Mouse (Mus musculus) lung, embryonic 14.5 days (tissue): ENCODE measurements around the gene Npm3. TPM values are rescaled to one million over a fixed set of nuclear protein-coding genes. Genes with fewer than 3 reads are reported as not detected.

ENCODE experiments used
- ATAC-seq: fragments of 200-750 bp; cut with Nextera tagmentation; 2 replicates; pipeline ENCODE4 v1.8.0; 2017; ENCODE audit warnings: mild to moderate bottlenecking, moderate TSS enrichment, moderate library complexity; ENCODE audit not compliant: insufficient read depth
- DNase-seq: peaks from one replicate; pipeline ENCODE4 v3.0.0-alpha.2; 2015
- H3K27ac ChIP-seq: fragments of 300-500 bp; sonication (generic); 2 replicates; pipeline ENCODE4 v1.5.1; 2014; ENCODE audit warnings: low read depth, mild to moderate bottlenecking, moderate library complexity
- H3K27me3 ChIP-seq: fragments of 300-500 bp; sonication (generic); 2 replicates; pipeline ENCODE4 v1.6.1; 2014; ENCODE audit warnings: low read length, control low read depth; ENCODE audit not compliant: insufficient read depth
- H3K36me3 ChIP-seq: fragments of 300-500 bp; sonication (generic); 2 replicates; pipeline ENCODE4 v1.6.1; 2014; ENCODE audit warnings: control low read depth; ENCODE audit not compliant: insufficient read depth
- H3K4me1 ChIP-seq: fragments of 300-500 bp; sonication (generic); 2 replicates; pipeline ENCODE4 v1.6.1; 2014; ENCODE audit warnings: antibody characterized with exemption, control low read depth; ENCODE audit not compliant: insufficient read depth
- H3K4me2 ChIP-seq: fragments of 300-500 bp; sonication (generic); 2 replicates; pipeline ENCODE4 v1.6.1; 2014; ENCODE audit warnings: mild to moderate bottlenecking
- H3K4me3 ChIP-seq: fragments of 300-500 bp; sonication (generic); 2 replicates; pipeline ENCODE4 v1.5.1; 2014; ENCODE audit warnings: low read depth, low read length
- H3K9ac ChIP-seq: fragments of 300-500 bp; sonication (generic); 2 replicates; pipeline ENCODE4 v1.6.1; 2014
- H3K9me3 ChIP-seq: fragments of 300-500 bp; sonication (generic); 2 replicates; pipeline ENCODE4 v1.6.1; 2016; ENCODE audit warnings: low read depth, low read length, control low read depth
- CTCF ChIP-seq: IDR thresholded peaks from 2 replicates; pipeline ENCODE4 v1.5.1; 2016; ENCODE audit warnings: antibody characterized with exemption, low read depth
- WGBS: fragments of 180-500 bp; shearing (Covaris S2); extraction: QIAGEN DNeasy Blood & Tissue Kit; methylation state at CpG from one replicate; pipeline ENCODE4 v1.1.7; 2014; 5-methylcytosine and 5-hydroxymethylcytosine counted together
- polyA plus RNA-seq: library from polyadenylated mRNA; unstranded; fragments of >200 nt; fragmentation: Nextera tagmentation; extraction: Ambion mirVana; gene quantifications from 2 replicates; pipeline ENCODE4 v1.2.1, GENCODE M21; 2014

Gene Npm3
- polyA plus RNA-seq, 1 experiment from 2014 or later = 20.0 TPM

- H3K4me1 ChIP-seq = peaks cover 6% of the 10 kb centered on the region; the same call in 1 of the 2 replicates
- no peaks in the 10 kb centered on the region for H3K36me3 ChIP-seq
- DNase-seq = no peak
- H3K9me3 ChIP-seq = no peaks in the 10 kb centered on the region
- peaks cover 91% of the 10 kb centered on the region for H3K27me3 ChIP-seq
- H3K9ac ChIP-seq = no peak overlapping the region
- no peak for ATAC-seq
- H3K4me3 ChIP-seq = no peak overlapping the region
- no peak for TF ChIP-seq CTCF
- no peak overlapping the region for H3K27ac ChIP-seq
- H3K4me2 ChIP-seq = no peak overlapping the region
- WGBS = 41% methylated on average over 1 of the region's 1 CpGs
Measured at GRCm38 (mm10) chr19:45736241-45736640, 13.2 kb downstream of the Npm3 start.

GRCm38 (mm10) chr19:45734762-45735161 lies 14.6 kb downstream of the Npm3 start:
- 35% methylated on average over 7 of the region's 7 CpGs for WGBS
- ATAC-seq (no peak), DNase-seq (no peak)
- Histone ChIP-seq H3K9me3 (no peaks in the 10 kb centered on the region), H3K27ac (no peak overlapping the region), H3K4me1 (peaks cover 6% of the 10 kb centered on the region; the same call in 1 of the 2 replicates), H3K4me3 (no peak overlapping the region), H3K36me3 (no peaks in the 10 kb centered on the region), H3K27me3 (peaks cover 77% of the 10 kb centered on the region), H3K9ac (no peak overlapping the region), H3K4me2 (no peak overlapping the region)
- TF ChIP-seq CTCF = no peak

- no peak overlapping the region for H3K27ac ChIP-seq
- 64% methylated on average over 5 of the region's 5 CpGs for WGBS
Measured at GRCm38 (mm10) chr19:45734191-45734590, 15.2 kb downstream of the Npm3 start.

GRCm38 (mm10) chr19:45733564-45733963 lies 15.8 kb downstream of the Npm3 start:
- no peak for TF ChIP-seq CTCF
- no peaks in the 10 kb centered on the region for H3K9me3 ChIP-seq
- 12% methylated on average over 10 of the region's 10 CpGs for WGBS
- H3K4me2 ChIP-seq = no peak overlapping the region
- no peak overlapping the region for H3K9ac ChIP-seq
- H3K27me3 ChIP-seq = peaks cover 65% of the 10 kb centered on the region
- ATAC-seq (no peak), DNase-seq (no peak)
- H3K36me3 ChIP-seq = no peaks in the 10 kb centered on the region
- peaks cover 6% of the 10 kb centered on the region; the same call in 1 of the 2 replicates for H3K4me1 ChIP-seq
- no peak overlapping the region for H3K4me3 ChIP-seq
- no peak overlapping the region for H3K27ac ChIP-seq

More at GRCm38 (mm10) chr19:45734191-45734590, 15.2 kb downstream of the Npm3 start:
- no peak overlapping the region for H3K9ac ChIP-seq
- no peaks in the 10 kb centered on the region for H3K9me3 ChIP-seq
- no peak for TF ChIP-seq CTCF
- peaks cover 71% of the 10 kb centered on the region for H3K27me3 ChIP-seq
- ATAC-seq = no peak
- no peak overlapping the region for H3K4me2 ChIP-seq
- H3K4me3 ChIP-seq = no peak overlapping the region
- H3K4me1 ChIP-seq = peaks cover 6% of the 10 kb centered on the region; the same call in 1 of the 2 replicates
- no peak for DNase-seq
- H3K36me3 ChIP-seq = no peaks in the 10 kb centered on the region

GRCm38 (mm10) chr19:45731658-45732057 lies 17.7 kb downstream of the Npm3 start:
- 70% methylated on average over 7 of the region's 7 CpGs for WGBS
- Histone ChIP-seq H3K4me2 (no peak overlapping the region), H3K9ac (no peak overlapping the region), H3K36me3 (no peaks in the 10 kb centered on the region), H3K9me3 (no peaks in the 10 kb centered on the region), H3K27me3 (peaks cover 46% of the 10 kb centered on the region), H3K27ac (no peak overlapping the region), H3K4me3 (no peak overlapping the region), H3K4me1 (no peaks in the 10 kb centered on the region)
- no peak for DNase-seq
- no peak for ATAC-seq
- TF ChIP-seq CTCF = no peak

GRCm38 (mm10) chr19:45730042-45730441 lies 19.3 kb downstream of the Npm3 start:
- no peak overlapping the region for H3K4me2 ChIP-seq
- DNase-seq = no peak
- H3K36me3 ChIP-seq = no peaks in the 10 kb centered on the region
- no peaks in the 10 kb centered on the region for H3K9me3 ChIP-seq
- H3K27ac ChIP-seq = no peak overlapping the region
- 70% methylated on average over 8 of the region's 8 CpGs for WGBS
- H3K4me3 ChIP-seq = no peak overlapping the region
- H3K27me3 ChIP-seq = peaks cover 30% of the 10 kb centered on the region; the same call in 1 of the 2 replicates
- no peak overlapping the region for H3K9ac ChIP-seq
- ATAC-seq = no peak
- TF ChIP-seq CTCF = no peak
- no peaks in the 10 kb centered on the region for H3K4me1 ChIP-seq

GRCm38 (mm10) chr19:45727231-45727630 lies 22.2 kb downstream of the Npm3 start:
- WGBS = 67% methylated on average over 10 of the region's 10 CpGs
- no peak for TF ChIP-seq CTCF
- H3K36me3 ChIP-seq = no peaks in the 10 kb centered on the region
- peaks cover 3% of the 10 kb centered on the region; the same call in 1 of the 2 replicates for H3K27me3 ChIP-seq
- no peak overlapping the region for H3K4me2 ChIP-seq
- no peak for DNase-seq
- no peaks in the 10 kb centered on the region for H3K9me3 ChIP-seq
- no peaks in the 10 kb centered on the region for H3K4me1 ChIP-seq
- no peak for ATAC-seq
- H3K9ac ChIP-seq = no peak overlapping the region
- no peak overlapping the region for H3K27ac ChIP-seq
- H3K4me3 ChIP-seq = no peak overlapping the region
